Mouse (Mus musculus) small intestine, adult 2 months (tissue): Measurements from ENCODE around the gene Spata3. TPM values are rescaled to one million over a fixed set of nuclear protein-coding genes. Genes with fewer than 3 reads are reported as not detected.
A peak's percentile ranks its signal among the peaks of the same experiment; 100 is the strongest.
"Not testable (repeated sequence)": the region's sequence is repeated elsewhere in the genome, so short reads cannot be mapped to it uniquely, and the experiment has no call there.

Experiments
- H3K27ac ChIP-seq: fragments of 200-500 bp; 2 replicates; pipeline ENCODE4 v1.5.1; 2012; ENCODE audit warnings: low read depth, low read length, control low read depth, inconsistent platforms; ENCODE audit not compliant: insufficient read depth
- H3K27me3 ChIP-seq: fragments of 200-500 bp; 2 replicates; pipeline ENCODE4 v1.6.1; 2012; ENCODE audit warnings: mild to moderate bottlenecking, moderate library complexity, low read length, inconsistent platforms; ENCODE audit not compliant: control insufficient read depth, insufficient read depth
- H3K36me3 ChIP-seq: fragments of 200-500 bp; 2 replicates; pipeline ENCODE4 v1.6.1; 2012; ENCODE audit warnings: mild to moderate bottlenecking, low read length, control low read depth, inconsistent platforms; ENCODE audit not compliant: control insufficient read depth, insufficient read depth
- H3K4me1 ChIP-seq: fragments of 200-500 bp; 2 replicates; pipeline ENCODE4 v1.6.1; 2012; ENCODE audit warnings: low read length, inconsistent platforms, mixed read lengths; ENCODE audit not compliant: control insufficient read depth, insufficient read depth, insufficient read length
- H3K4me3 ChIP-seq: fragments of 200-500 bp; 2 replicates; pipeline ENCODE4 v1.5.1; 2012; ENCODE audit warnings: low read depth, mild to moderate bottlenecking, control low read depth, inconsistent platforms, low read length, moderate library complexity
- CTCF ChIP-seq: fragments of 200-500 bp; IDR thresholded peaks from 2 replicates; pipeline ENCODE4 v1.5.1; 2012; ENCODE audit warnings: low read depth, mild to moderate bottlenecking, control low read depth, inconsistent platforms, low read length, moderate library complexity, mixed read lengths; ENCODE audit not compliant: insufficient replicate concordance, insufficient read length; ENCODE audit errors: extremely low read depth
- POLR2A ChIP-seq: fragments of 200-500 bp; IDR thresholded peaks from 2 replicates; pipeline ENCODE4 v1.6.1; 2012; ENCODE audit warnings: low read depth, mild to moderate bottlenecking, control low read depth, inconsistent platforms, low read length, moderate library complexity
- WGBS: fragments of 180-500 bp; shearing (Covaris S2); methylation state at CpG from one replicate; pipeline ENCODE4 v1.1.7; 2018; 5-methylcytosine and 5-hydroxymethylcytosine counted together
- polyA plus RNA-seq: library from polyadenylated mRNA; depleted of rRNA; stranded (reverse); fragments of >200 nt; gene quantifications from 2 replicates; pipeline ENCODE4 v1.2.3, GENCODE M21; 2012

Spata3 gene
- polyA plus RNA-seq, 1 experiment, result not detected

DNA sequence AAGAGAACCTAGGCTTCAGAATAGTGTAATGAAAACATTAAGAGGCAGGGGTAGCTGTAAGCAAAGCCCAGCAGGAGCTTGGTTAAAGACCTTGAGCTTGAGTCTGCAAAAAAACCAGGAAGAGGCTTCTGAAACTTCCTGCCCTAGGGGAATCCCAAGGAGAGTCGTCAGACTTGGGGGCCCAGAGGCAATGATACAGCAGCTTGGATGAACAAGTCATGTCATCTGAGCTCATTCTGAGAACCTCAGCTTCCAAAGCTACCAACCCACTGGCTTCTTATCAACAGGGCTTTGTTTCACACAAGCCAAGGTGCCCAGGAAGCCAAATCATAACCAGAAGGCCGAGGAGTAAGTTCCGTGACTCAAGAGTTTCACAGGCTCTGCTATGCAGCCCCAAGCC, 30.8 kb upstream of the Spata3 start:
- Histone ChIP-seq H3K4me3 (no peak overlapping the region), H3K27ac (no peak overlapping the region), H3K4me1 (peaks cover 21% of the 10 kb centered on the region; the same call in 1 of the 2 replicates), H3K27me3 (no peaks in the 10 kb centered on the region), H3K36me3 (no peaks in the 10 kb centered on the region)
- TF ChIP-seq POLR2A (no peak), CTCF (no peak)
- WGBS, result 66% methylated on average over 3 of the region's 3 CpGs

- TF ChIP-seq POLR2A (no peak), CTCF (no peak)
- no peaks in the 10 kb centered on the region for H3K36me3 ChIP-seq
- 27% methylated on average over 4 of the region's 4 CpGs for WGBS
- H3K27ac ChIP-seq, result peak overlapping the region; percentile 39
- no peak overlapping the region for H3K4me3 ChIP-seq
- H3K4me1 ChIP-seq, result peaks cover 8% of the 10 kb centered on the region; the same call in 1 of the 2 replicates
- H3K27me3 ChIP-seq, result no peaks in the 10 kb centered on the region
Measured at GRCm38 (mm10) chr1:85988351-85988750, 28.3 kb upstream of the Spata3 start.

DNA sequence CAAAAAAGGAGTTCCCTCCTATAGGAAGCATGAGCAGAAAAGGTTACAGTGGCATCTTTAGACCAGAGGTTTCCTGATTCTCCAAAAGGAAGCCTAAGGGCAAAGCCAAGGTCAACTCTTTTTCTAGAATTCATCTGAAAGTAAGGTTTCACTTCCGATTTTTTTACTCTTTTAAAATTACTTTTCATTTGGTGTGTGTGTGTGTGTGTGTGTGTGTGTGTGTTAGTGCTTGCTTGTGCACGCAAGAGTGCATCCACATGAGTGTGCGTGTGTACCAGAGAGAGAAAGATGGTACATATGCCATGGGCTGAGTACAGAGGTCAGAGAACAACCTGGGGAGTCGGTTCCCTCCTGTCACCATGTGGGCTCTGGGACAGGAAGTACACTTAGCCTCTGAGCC, 27.7 kb upstream of the Spata3 start:
- H3K27ac ChIP-seq, H3K4me1 ChIP-seq, H3K27me3 ChIP-seq, H3K36me3 ChIP-seq, H3K4me3 ChIP-seq: not testable (repeated sequence)
- WGBS, result 69% methylated on average over 4 of the region's 4 CpGs

DNA sequence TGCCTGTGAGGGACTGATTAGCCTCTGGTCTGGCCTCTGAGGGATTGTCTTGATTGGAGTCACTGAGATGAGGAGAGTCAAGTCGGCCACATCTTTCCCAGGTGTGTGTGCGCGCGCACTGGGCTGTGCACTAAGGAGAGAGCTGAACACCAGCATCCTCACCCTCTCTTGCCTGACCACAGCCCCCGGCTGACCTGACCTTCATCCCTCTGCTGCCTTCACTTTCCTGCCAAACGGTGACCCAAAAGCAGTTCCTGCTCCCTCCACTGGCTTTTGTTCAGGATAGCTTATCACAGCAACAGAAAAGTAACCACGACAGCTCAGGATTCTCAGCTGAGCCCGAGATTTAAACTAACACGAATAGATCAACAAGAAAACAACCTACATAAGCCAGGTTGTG, 24.4 kb upstream of the Spata3 start:
- H3K27me3 ChIP-seq, result no peaks in the 10 kb centered on the region
- no peak for TF ChIP-seq CTCF
- no peak for TF ChIP-seq POLR2A
- no peaks in the 10 kb centered on the region for H3K36me3 ChIP-seq
- no peak overlapping the region for H3K4me3 ChIP-seq
- WGBS, result 79% methylated on average over 9 of the region's 9 CpGs
- peaks cover 8% of the 10 kb centered on the region; the same call in 1 of the 2 replicates for H3K4me1 ChIP-seq
- H3K27ac ChIP-seq, result no peak overlapping the region

DNA sequence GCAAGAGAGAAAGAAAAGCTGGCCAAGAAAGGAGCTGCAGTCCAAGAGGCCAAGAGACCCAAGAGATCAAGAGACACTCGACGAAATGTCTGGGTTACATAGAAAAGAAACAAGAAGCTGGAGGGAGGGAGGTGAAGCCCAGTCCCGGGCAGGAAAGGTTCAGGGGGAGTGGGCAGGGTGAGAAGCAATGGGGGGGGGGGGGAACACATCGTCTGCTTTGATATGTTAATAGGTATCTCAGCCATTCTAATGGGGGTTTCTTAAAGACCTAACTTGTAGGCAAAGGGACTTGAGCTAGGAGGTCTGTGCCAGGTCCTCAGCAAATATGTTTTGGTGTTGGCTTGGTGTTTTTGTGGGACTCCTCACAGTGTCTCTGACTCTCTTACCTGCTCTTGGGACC, 23.1 kb upstream of the Spata3 start:
- no peak overlapping the region for H3K4me3 ChIP-seq
- no peak overlapping the region for H3K27ac ChIP-seq
- H3K27me3 ChIP-seq, result no peaks in the 10 kb centered on the region
- TF ChIP-seq CTCF (no peak), POLR2A (no peak)
- H3K36me3 ChIP-seq, result no peaks in the 10 kb centered on the region
- 0 out of 2 replicates have a peak, but pooled peaks cover 2% of the 10 kb centered on the region for H3K4me1 ChIP-seq
- 77% methylated on average over 4 of the region's 4 CpGs for WGBS

DNA sequence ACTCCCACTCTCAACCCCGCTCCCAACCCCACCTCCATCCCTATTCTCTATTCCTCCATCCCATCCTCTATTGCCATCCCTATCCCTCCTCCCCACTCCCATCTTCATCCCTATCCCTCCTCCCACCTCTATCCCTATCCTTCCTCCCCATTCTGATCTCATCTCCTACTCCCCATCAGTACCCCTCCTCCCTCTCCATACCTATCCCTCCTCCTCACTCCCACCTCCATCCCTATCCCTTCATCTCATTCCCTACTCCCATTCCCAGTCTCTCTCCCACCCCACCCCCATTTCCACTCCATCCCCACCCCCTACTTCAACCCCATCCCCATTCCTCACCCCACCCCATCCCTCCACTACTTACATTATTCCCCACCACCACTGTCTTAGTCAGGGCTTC, 19.4 kb upstream of the Spata3 start:
- H3K27me3 ChIP-seq, result no peaks in the 10 kb centered on the region
- no peak overlapping the region for H3K27ac ChIP-seq
- no peaks in the 10 kb centered on the region for H3K36me3 ChIP-seq
- H3K4me3 ChIP-seq, result no peak overlapping the region
- TF ChIP-seq POLR2A, result no peak
- no peak for TF ChIP-seq CTCF
- WGBS, result 100% methylated on average over 1 of the region's 1 CpGs
- peaks cover 2% of the 10 kb centered on the region; the same call in 1 of the 2 replicates for H3K4me1 ChIP-seq

GRCm38 (mm10) chr1:85998012-85998411, 18.6 kb upstream of the Spata3 start:
- H3K27me3 ChIP-seq, result no peaks in the 10 kb centered on the region
- no peak overlapping the region for H3K4me3 ChIP-seq
- H3K27ac ChIP-seq, result no peak overlapping the region
- no peak for TF ChIP-seq CTCF
- TF ChIP-seq POLR2A, result no peak
- 81% methylated on average over 4 of the region's 4 CpGs for WGBS
- no peaks in the 10 kb centered on the region for H3K36me3 ChIP-seq
- H3K4me1 ChIP-seq, result peaks cover 2% of the 10 kb centered on the region; the same call in 1 of the 2 replicates

DNA sequence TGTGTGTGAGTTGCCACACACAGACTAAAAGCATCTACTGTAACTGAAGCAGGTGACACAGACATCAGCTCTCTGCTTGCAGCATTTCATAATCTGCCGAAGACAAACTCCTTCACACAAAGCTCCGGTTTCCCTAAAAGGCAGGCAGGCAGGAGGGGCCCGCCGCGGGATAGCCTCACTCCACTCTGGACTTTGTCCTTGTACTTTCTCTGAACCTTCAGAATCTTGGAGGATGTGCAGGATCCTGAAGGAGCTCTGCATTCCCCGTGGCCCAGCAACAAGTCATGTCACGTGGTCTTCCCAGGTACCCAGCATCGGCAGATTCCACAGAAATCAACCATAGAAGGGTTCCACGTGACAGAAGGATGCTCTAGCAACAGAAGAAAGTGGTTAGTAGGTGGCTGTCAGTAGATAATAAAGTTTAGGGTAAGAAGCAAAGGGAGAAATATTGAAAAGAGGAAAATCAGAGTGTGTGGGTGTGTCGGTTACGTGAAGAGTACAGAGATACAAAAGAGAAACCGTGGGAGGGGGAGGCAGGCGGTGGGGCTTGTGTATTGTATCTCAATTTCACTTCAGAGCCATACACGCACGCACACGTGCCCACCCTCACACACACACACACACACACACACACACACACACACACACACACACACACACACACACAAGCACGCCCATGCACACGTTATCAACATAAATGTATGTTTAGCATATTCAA, 16.6 kb upstream of the Spata3 start:
- Histone ChIP-seq H3K36me3 (no peaks in the 10 kb centered on the region), H3K27me3 (no peaks in the 10 kb centered on the region), H3K4me1 (peaks cover 2% of the 10 kb centered on the region; the same call in 1 of the 2 replicates), H3K4me3 (no peak overlapping the region), H3K27ac (no peak overlapping the region)
- TF ChIP-seq CTCF (no peak), POLR2A (no peak)
- 43% methylated on average over 18 of the region's 18 CpGs for WGBS
